Mouse (Mus musculus) c-Kit-negative CD71-positive TER-119-positive erythroid progenitor cells, embryonic 14.5 days (primary cell): ENCODE measurements around the gene Olfr1173.

Experiments used
- DNase-seq: peaks from one replicate; pipeline ENCODE4 v3.0.0-alpha.2; 2013; ENCODE audit warnings: low read depth, low spot score

Gene Olfr1173

DNA sequence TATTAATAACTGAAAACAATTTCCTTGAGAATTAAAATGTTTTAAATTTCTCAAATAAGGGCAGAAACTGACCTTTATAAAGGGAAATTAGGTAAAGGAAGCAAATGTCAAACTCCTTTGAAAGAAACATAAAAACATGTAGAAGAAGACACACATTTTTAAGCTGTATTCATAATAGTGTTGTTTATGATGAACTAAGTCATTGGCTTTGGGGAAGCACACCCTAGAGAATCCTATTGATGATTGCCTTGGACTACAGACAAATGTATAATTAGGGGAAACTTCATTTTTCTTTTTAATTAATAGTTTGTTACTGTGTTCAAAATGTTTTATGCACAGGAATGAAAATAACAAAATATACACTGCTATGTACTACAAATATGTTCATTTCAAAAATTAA, at the start of gene Olfr1173:
TSS of gene Olfr1173 (minus strand) at position 101 of the 400 bp plus-strand sequence.
- no peak for DNase-seq

DNA sequence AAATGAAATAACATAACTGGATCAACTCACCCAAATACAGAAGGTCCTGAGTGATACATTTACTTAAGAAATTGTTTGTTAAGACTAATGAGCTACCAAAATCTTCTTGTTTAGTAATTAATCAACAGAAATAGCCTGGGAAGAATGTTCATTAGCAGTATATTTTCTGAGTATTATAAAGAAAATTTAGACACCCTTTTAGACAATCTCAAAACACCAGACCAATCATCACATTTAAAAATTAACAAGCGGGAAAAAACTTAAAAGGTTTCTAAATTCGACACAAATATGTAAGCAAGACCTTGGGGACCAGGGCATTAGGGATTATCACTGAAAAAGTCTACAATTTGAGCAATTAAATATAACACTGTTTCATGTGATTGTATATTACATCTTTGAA, 47.4 kb upstream of the Olfr1173 start, which contains the start of gene Olfr1175-ps:
TSS of gene Olfr1175-ps (minus strand) at position 101 of the 400 bp plus-strand sequence.
- no peak for DNase-seq

DNA sequence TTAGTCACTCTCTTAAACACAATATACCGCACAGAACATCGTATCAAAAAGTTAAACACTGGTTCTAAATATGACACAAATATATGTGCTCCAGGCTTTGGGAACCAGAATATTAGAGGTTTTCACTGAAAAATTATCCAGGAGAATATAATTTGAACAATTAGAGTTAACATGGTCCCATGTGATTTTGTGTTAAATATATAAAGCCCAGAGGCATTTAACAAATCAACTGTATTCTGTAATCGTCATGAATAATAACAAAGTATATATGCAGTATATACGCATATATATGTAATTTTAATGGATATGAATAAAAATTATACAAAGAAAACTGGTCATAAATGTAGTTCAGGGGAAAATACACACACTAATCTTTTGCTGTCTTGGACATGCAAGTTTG, 35.4 kb upstream of the Olfr1173 start, which contains the start of gene Olfr1174-ps:
TSS of gene Olfr1174-ps (minus strand) at position 101 of the 400 bp plus-strand sequence.
- no peak for DNase-seq

DNA sequence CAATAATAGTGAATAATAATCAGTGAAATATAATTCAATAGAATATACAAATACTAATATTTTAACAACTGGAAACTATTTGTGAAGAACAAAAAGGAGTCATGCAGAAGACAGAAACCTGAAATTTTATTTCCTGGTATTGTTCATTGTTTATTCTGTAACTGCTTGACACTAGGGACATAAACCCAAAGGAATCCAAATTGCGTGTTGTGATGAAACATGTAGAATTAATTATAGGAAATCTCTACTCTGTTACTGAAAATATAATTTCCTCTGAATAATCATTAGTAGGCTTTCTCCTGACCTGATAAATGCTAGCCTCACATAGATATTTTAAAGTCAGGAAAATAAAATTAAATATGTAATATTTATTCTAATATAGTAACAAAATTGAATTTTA, 51.4 kb downstream of the Olfr1173 start, which contains the start of gene Olfr1170:
TSS of gene Olfr1170 (minus strand) at position 101 of the 400 bp plus-strand sequence.
- no peak for DNase-seq
